26 mouse cellular contexts compared by ENCODE assay signal in the genomic region with DNA sequence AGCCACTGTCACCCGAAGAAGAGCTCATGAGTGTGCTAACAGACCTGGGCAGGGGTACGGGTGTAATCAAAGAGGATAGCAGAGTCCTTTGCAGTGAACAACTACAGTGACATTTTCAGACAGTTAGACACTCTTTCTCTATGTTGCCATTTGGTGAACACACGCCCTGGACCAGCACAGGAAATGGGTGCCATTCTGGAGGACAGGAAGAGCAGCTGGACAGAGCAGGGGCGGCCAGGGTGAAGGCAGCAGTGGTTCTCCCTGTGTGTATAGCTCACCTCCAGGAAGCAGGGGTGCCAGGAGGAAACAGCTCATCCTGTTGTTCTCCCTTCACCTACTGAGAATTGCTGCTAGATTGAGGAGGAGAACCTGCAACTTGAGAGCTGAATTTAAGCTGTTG.
DNase-seq lines count a peak whose midpoint lies in the region; ATAC-seq and TF ChIP-seq lines count a peak whose summit lies in the region.
"Had no signal": no experiment of that assay in that cellular context is flagged by ENCODE, and none has a peak within 500 bp of the region (broad histone marks: within the 10 kb centered on the region; RNA-seq: fewer than 3 reads in every experiment).

No protein-coding gene starts in this region.

- H3K4me3 ChIP-seq in forebrain, embryonic 15.5 days: no peak overlapping the region
- no peak overlapping the region for H3K4me3 ChIP-seq in forebrain, embryonic 16.5 days (replicated peaks; ENCODE audit: low read length)
- no peak overlapping the region for H3K4me3 ChIP-seq in lung, embryonic 14.5 days (ENCODE audit: low read depth, low read length)
- H3K4me3 ChIP-seq in lung, adult 2 months (replicated peaks; ENCODE audit: extremely low read depth, low read depth, low read length): no peak overlapping the region
- no peak overlapping the region for H3K4me3 ChIP-seq in layer of hippocampus, adult 2 months
- H3K4me3 ChIP-seq: embryonic facial prominence, embryonic 10.5 days; embryonic facial prominence, embryonic 13.5 days; erythroblast, embryonic 14.5 days; forebrain, embryonic 12.5 days; hindbrain, embryonic 12.5 days; hindbrain, embryonic 15.5 days had no signal

- no peak for TF ChIP-seq CTCF in lung, embryonic 14.5 days (IDR thresholded peaks at IDR 0.05; ENCODE audit: low read depth)
- TF ChIP-seq CTCF in lung, adult 2 months (IDR thresholded peaks at IDR 0.05; ENCODE audit: insufficient read depth, low read length): no peak
- TF ChIP-seq CTCF in layer of hippocampus, adult 2 months (conservative IDR thresholded peaks at IDR 0.05): no peak

- H3K36me3 ChIP-seq in forebrain, embryonic 15.5 days: no peaks in the 10 kb centered on the region
- H3K36me3 ChIP-seq in forebrain, embryonic 16.5 days (ENCODE audit: control insufficient read depth, insufficient read depth): no peaks in the 10 kb centered on the region
- H3K36me3 ChIP-seq in lung, embryonic 14.5 days (ENCODE audit: insufficient read depth): no peaks in the 10 kb centered on the region
- H3K36me3 ChIP-seq: embryonic facial prominence, embryonic 10.5 days; embryonic facial prominence, embryonic 13.5 days; forebrain, embryonic 12.5 days; G1E; hindbrain, embryonic 12.5 days; hindbrain, embryonic 15.5 days had no signal

- H3K4me2 ChIP-seq in forebrain, embryonic 15.5 days (replicated peaks): no peak overlapping the region
- H3K4me2 ChIP-seq in forebrain, embryonic 16.5 days (ENCODE audit: low read length): no peak overlapping the region
- H3K4me2 ChIP-seq in lung, embryonic 14.5 days: no peak overlapping the region
- H3K4me2 ChIP-seq: embryonic facial prominence, embryonic 13.5 days; forebrain, embryonic 12.5 days; heart, embryonic 11.5 days; hindbrain, embryonic 12.5 days; hindbrain, embryonic 15.5 days had no signal

- ATAC-seq in forebrain, embryonic 15.5 days (replicated peaks): peak; percentile 29; the same call in 1 of the 2 replicates
- ATAC-seq in forebrain, embryonic 16.5 days: no peak
- ATAC-seq in lung, embryonic 14.5 days (ENCODE audit: insufficient read depth): peak; percentile 68
- 0 out of 2 replicates have a peak, but pooled peaks have one; percentile 11 for ATAC-seq in common myeloid progenitor, adult 5-6 weeks (replicated peaks; ENCODE audit: low read depth, poor library complexity, severe bottlenecking)
- ATAC-seq: forebrain, postnatal 0 days; Patski had no signal

- H3K27me3 ChIP-seq in forebrain, embryonic 15.5 days: 0 out of 2 replicates have a peak, but pooled peaks cover 4% of the 10 kb centered on the region
- H3K27me3 ChIP-seq in forebrain, embryonic 16.5 days (replicated peaks; ENCODE audit: control insufficient read depth, insufficient read depth, low read length): no peaks in the 10 kb centered on the region
- no peaks in the 10 kb centered on the region for H3K27me3 ChIP-seq in lung, embryonic 14.5 days (ENCODE audit: insufficient read depth, low read length)
- H3K27me3 ChIP-seq: CH12.LX; embryonic facial prominence, embryonic 13.5 days; hindbrain, embryonic 12.5 days; hindbrain, embryonic 15.5 days; Patski had no signal

- DNase-seq in lung, embryonic 14.5 days: no peak
- DNase-seq in lung, postnatal 36 days: no peak
- peak; percentile 18 for DNase-seq in lung, postnatal 10 days
- no peak for DNase-seq in lung, adult 2 months
- DNase-seq in layer of hippocampus, adult 2 months (ENCODE audit: low spot score in 2 of 2): no peak
- DNase-seq: adrenal gland, adult 2 months; adrenal gland, postnatal 25 days; B cell, adult 2 months; cerebellum, adult 18-20 months; cerebellum, adult 9-10 months; cerebellum, postnatal 14 days; forebrain, postnatal 0 days; gastrocnemius, postnatal 25 days had no signal

- 67% methylated on average over 4 of the region's 4 CpGs for WGBS in forebrain, embryonic 15.5 days
- 62% methylated on average over 4 of the region's 4 CpGs for WGBS in forebrain, embryonic 16.5 days
- WGBS in lung, embryonic 14.5 days: 48% methylated on average over 4 of the region's 4 CpGs
- WGBS in lung, adult 2 months: 41% methylated on average over 4 of the region's 4 CpGs

- H3K27ac ChIP-seq in forebrain, embryonic 15.5 days (replicated peaks): no peak overlapping the region
- no peak overlapping the region for H3K27ac ChIP-seq in forebrain, embryonic 16.5 days (ENCODE audit: low read length)
- H3K27ac ChIP-seq in lung, embryonic 14.5 days (ENCODE audit: low read depth): peak overlapping the region; percentile 4; the same call in 1 of the 2 replicates
- H3K27ac ChIP-seq in layer of hippocampus, adult 2 months: no peak overlapping the region
- H3K27ac ChIP-seq: embryonic facial prominence, embryonic 10.5 days; embryonic facial prominence, embryonic 13.5 days; forebrain, embryonic 12.5 days; hindbrain, embryonic 12.5 days; hindbrain, embryonic 15.5 days had no signal

- TF ChIP-seq POLR2A in lung, adult 2 months (IDR thresholded peaks at IDR 0.05; ENCODE audit: borderline replicate concordance, extremely low read depth, low read depth, low read length): no peak

- peaks cover 12% of the 10 kb centered on the region for H3K4me1 ChIP-seq in forebrain, embryonic 15.5 days
- H3K4me1 ChIP-seq in forebrain, embryonic 16.5 days (replicated peaks; ENCODE audit: control insufficient read depth, insufficient read depth, low read length): peaks cover 6% of the 10 kb centered on the region
- peaks cover 6% of the 10 kb centered on the region for H3K4me1 ChIP-seq in lung, embryonic 14.5 days (ENCODE audit: insufficient read depth)
- H3K4me1 ChIP-seq in lung, adult 2 months (ENCODE audit: control insufficient read depth, insufficient read depth, low read length): peaks cover 6% of the 10 kb centered on the region; the same call in 1 of the 2 replicates
- H3K4me1 ChIP-seq: forebrain, embryonic 12.5 days; hindbrain, embryonic 15.5 days had no signal

- no peak overlapping the region for H3K9ac ChIP-seq in forebrain, embryonic 15.5 days (replicated peaks)
- no peak overlapping the region for H3K9ac ChIP-seq in forebrain, embryonic 16.5 days (replicated peaks; ENCODE audit: low read depth, low read length)
- H3K9ac ChIP-seq in lung, embryonic 14.5 days: no peak overlapping the region
- H3K9ac ChIP-seq: embryonic facial prominence, embryonic 13.5 days; forebrain, embryonic 12.5 days; forebrain, postnatal 0 days; hindbrain, embryonic 12.5 days; hindbrain, embryonic 15.5 days had no signal

- no peaks in the 10 kb centered on the region for H3K9me3 ChIP-seq in forebrain, embryonic 15.5 days
- no peaks in the 10 kb centered on the region for H3K9me3 ChIP-seq in forebrain, embryonic 16.5 days (ENCODE audit: control insufficient read depth, low read length)
- no peaks in the 10 kb centered on the region for H3K9me3 ChIP-seq in lung, embryonic 14.5 days (ENCODE audit: low read depth, low read length)
- H3K9me3 ChIP-seq: embryonic facial prominence, embryonic 10.5 days; embryonic facial prominence, embryonic 13.5 days; forebrain, embryonic 12.5 days; G1E; hindbrain, embryonic 12.5 days; hindbrain, embryonic 15.5 days had no signal
